Mouse (Mus musculus) limb, embryonic 14.5 days (tissue): ENCODE measurements around the gene Nap1l1. TPM values are rescaled to one million over a fixed set of nuclear protein-coding genes. Genes with fewer than 3 reads are reported as not detected.

Experiments
- ATAC-seq: fragments of 200-750 bp; cut with Nextera tagmentation; 2 replicates; pipeline ENCODE4 v1.8.0; 2017; ENCODE audit warnings: low read depth, moderate number of reproducible peaks, moderate TSS enrichment; ENCODE audit not compliant: low FRiP score
- DNase-seq: peaks from one replicate; pipeline ENCODE4 v3.0.0-alpha.2; 2015; ENCODE audit warnings: low spot score
- H3K27ac ChIP-seq: fragments of 300-500 bp; sonication (generic); replicated peaks from 2 replicates; pipeline ENCODE4 v1.5.1; 2014; ENCODE audit warnings: low read depth, mild to moderate bottlenecking, low read length, moderate library complexity, mixed read lengths
- H3K27me3 ChIP-seq: fragments of 300-500 bp; sonication (generic); 2 replicates; pipeline ENCODE4 v1.6.1; 2014; ENCODE audit warnings: low read length, mixed read lengths; ENCODE audit not compliant: control insufficient read depth, insufficient read depth
- H3K36me3 ChIP-seq: fragments of 300-500 bp; sonication (generic); 2 replicates; pipeline ENCODE4 v1.6.1; 2014; ENCODE audit warnings: mild to moderate bottlenecking, low read length, moderate library complexity, mixed read lengths; ENCODE audit not compliant: control insufficient read depth, insufficient read depth
- H3K4me1 ChIP-seq: fragments of 300-500 bp; sonication (generic); 2 replicates; pipeline ENCODE4 v1.6.1; 2014; ENCODE audit warnings: antibody characterized with exemption, low read length, mixed read lengths; ENCODE audit not compliant: control insufficient read depth, insufficient read depth
- H3K4me2 ChIP-seq: fragments of 300-500 bp; sonication (generic); replicated peaks from 2 replicates; pipeline ENCODE4 v1.6.1; 2014; ENCODE audit warnings: low read depth, mild to moderate bottlenecking, low read length, moderate library complexity; ENCODE audit not compliant: severe bottlenecking
- H3K4me3 ChIP-seq: fragments of 300-500 bp; sonication (generic); replicated peaks from 2 replicates; pipeline ENCODE4 v1.5.1; 2014; ENCODE audit warnings: low read length
- H3K9ac ChIP-seq: fragments of 300-500 bp; sonication (generic); 2 replicates; pipeline ENCODE4 v1.6.1; 2014; ENCODE audit warnings: mild to moderate bottlenecking, low read depth, low read length, moderate library complexity; ENCODE audit not compliant: severe bottlenecking
- H3K9me3 ChIP-seq: fragments of 300-500 bp; sonication (generic); 2 replicates; pipeline ENCODE4 v1.6.1; 2016; ENCODE audit warnings: low read length; ENCODE audit not compliant: control insufficient read depth
- POLR2A ChIP-seq: fragments of 200-500 bp; IDR thresholded peaks from 2 replicates; pipeline ENCODE4 v1.8.0; 2012; ENCODE audit warnings: inconsistent platforms, mild to moderate bottlenecking, moderate library complexity, borderline replicate concordance; ENCODE audit not compliant: insufficient read depth, insufficient read length; ENCODE audit errors: extremely low read depth
- WGBS: fragments of 180-500 bp; shearing (Covaris S2); extraction: QIAGEN DNeasy Blood & Tissue Kit; methylation state at CpG from one replicate; pipeline ENCODE4 v1.1.7; 2014; 5-methylcytosine and 5-hydroxymethylcytosine counted together
- polyA plus RNA-seq, 2 experiments: library from polyadenylated mRNA; depleted of rRNA in 1 of 2; stranded (reverse) in 1 of 2; unstranded in 1 of 2; fragments of >200 nt; fragmentation: Nextera tagmentation in 1 of 2; extraction: Ambion mirVana in 1 of 2; gene quantifications; 2 replicates each; pipeline versions ENCODE4 v1.2.1 to v1.2.3; 2012 to 2014

Nap1l1 gene
- polyA plus RNA-seq, 2 experiments = 231 to 334 TPM

GRCm38 (mm10) chr10:111543106-111543505 is 70.1 kb downstream of the Nap1l1 start:
- Histone ChIP-seq H3K27ac (no peak overlapping the region), H3K9me3 (no peaks in the 10 kb centered on the region), H3K4me3 (no peak overlapping the region), H3K9ac (no peak overlapping the region), H3K36me3 (no peaks in the 10 kb centered on the region), H3K4me2 (no peak overlapping the region), H3K27me3 (no peaks in the 10 kb centered on the region), H3K4me1 (peaks cover 34% of the 10 kb centered on the region)
- TF ChIP-seq POLR2A = no peak
- WGBS = 85% methylated on average over 7 of the region's 7 CpGs
- ATAC-seq = no peak
- DNase-seq = no peak

- H3K4me2 ChIP-seq = no peak overlapping the region
- DNase-seq (no peak), ATAC-seq (no peak; the same call in 1 of the 2 replicates)
- H3K4me3 ChIP-seq = no peak overlapping the region
- no peak overlapping the region for H3K27ac ChIP-seq
- no peak for TF ChIP-seq POLR2A
- H3K27me3 ChIP-seq = no peaks in the 10 kb centered on the region
- no peaks in the 10 kb centered on the region for H3K9me3 ChIP-seq
- no peak overlapping the region for H3K9ac ChIP-seq
- no peaks in the 10 kb centered on the region for H3K36me3 ChIP-seq
- peaks cover 27% of the 10 kb centered on the region for H3K4me1 ChIP-seq
- 48% methylated on average over 7 of the region's 7 CpGs for WGBS
Measured at GRCm38 (mm10) chr10:111543781-111544260, 70.8 kb downstream of the Nap1l1 start.

GRCm38 (mm10) chr10:111544311-111544710 is 71.3 kb downstream of the Nap1l1 start:
- H3K36me3 ChIP-seq = no peaks in the 10 kb centered on the region
- DNase-seq (no peak), ATAC-seq (no peak)
- H3K9ac ChIP-seq = no peak overlapping the region
- 80% methylated on average over 4 of the region's 4 CpGs for WGBS
- H3K4me1 ChIP-seq = peaks cover 23% of the 10 kb centered on the region
- no peaks in the 10 kb centered on the region for H3K9me3 ChIP-seq
- H3K27me3 ChIP-seq = no peaks in the 10 kb centered on the region
- H3K27ac ChIP-seq = no peak overlapping the region
- TF ChIP-seq POLR2A = no peak
- no peak overlapping the region for H3K4me3 ChIP-seq
- H3K4me2 ChIP-seq = no peak overlapping the region

- ATAC-seq (no peak), DNase-seq (no peak)
- Histone ChIP-seq H3K36me3 (no peaks in the 10 kb centered on the region), H3K9ac (no peak overlapping the region), H3K4me3 (no peak overlapping the region), H3K4me1 (peaks cover 13% of the 10 kb centered on the region; the same call in 1 of the 2 replicates), H3K9me3 (no peaks in the 10 kb centered on the region), H3K27me3 (no peaks in the 10 kb centered on the region), H3K27ac (no peak overlapping the region), H3K4me2 (no peak overlapping the region)
- no peak for TF ChIP-seq POLR2A
- WGBS = 70% methylated on average over 4 of the region's 4 CpGs
Measured at GRCm38 (mm10) chr10:111545648-111546047, 72.6 kb downstream of the Nap1l1 start.

Other genes starting within 250 kb of the Nap1l1 start
- gene Bbs10, start 174.5 kb upstream of the Nap1l1 start, polyA plus RNA-seq (2012; rRNA removed) = 4.2 and 4.9 TPM in 2 replicates
- gene Bbs10, start 174.5 kb upstream of the Nap1l1 start, polyA plus RNA-seq (2014; fragmentation: Nextera tagmentation; extraction: Ambion mirVana) = 4.4 and 6.1 TPM in 2 replicates
- 44.1 and 50.3 TPM in 2 replicates for gene Phlda1, start 33.1 kb downstream of the Nap1l1 start, polyA plus RNA-seq (2012; rRNA removed)
- 36.1 and 39.2 TPM in 2 replicates for gene Phlda1, start 33.1 kb downstream of the Nap1l1 start, polyA plus RNA-seq (2014; fragmentation: Nextera tagmentation; extraction: Ambion mirVana)